14 mouse cellular contexts compared by ENCODE assay signal in genomic region chr5:15512236-15512635, GRCm38 (mm10). TPM values are rescaled to one million over a fixed set of nuclear protein-coding genes. Genes with fewer than 3 reads are reported as not detected.
DNase-seq lines count a peak whose midpoint lies in the region; ATAC-seq and TF ChIP-seq lines count a peak whose summit lies in the region.
"Not testable (repeated sequence)": the region's sequence is repeated elsewhere in the genome, so short reads cannot be mapped to it uniquely, and the experiment has no call there.
"Had no signal": no experiment of that assay in that cellular context is flagged by ENCODE, and none has a peak within 500 bp of the region (broad histone marks: within the 10 kb centered on the region; RNA-seq: fewer than 3 reads in every experiment).

No protein-coding gene starts in this region.

- H3K27me3 ChIP-seq in forebrain, embryonic 11.5 days (ENCODE audit: control insufficient read depth, insufficient read depth, low read length); heart, embryonic 15.5 days; hindbrain, embryonic 14.5 days (ENCODE audit: control insufficient read depth, insufficient read depth, low read length); kidney, embryonic 15.5 days; liver, postnatal 0 days (ENCODE audit: insufficient read depth, low read length); midbrain, embryonic 13.5 days; stomach, embryonic 14.5 days (ENCODE audit: control insufficient read depth, insufficient read depth, low read length): not testable (repeated sequence)

- 69% methylated on average over 3 of the region's 3 CpGs for WGBS in forebrain, embryonic 11.5 days
- WGBS in heart, embryonic 15.5 days, result 51% methylated on average over 3 of the region's 3 CpGs
- WGBS in hindbrain, embryonic 14.5 days, result 70% methylated on average over 3 of the region's 3 CpGs
- 67% methylated on average over 3 of the region's 3 CpGs for WGBS in kidney, embryonic 15.5 days
- WGBS in liver, postnatal 0 days (ENCODE audit: insufficient replicate concordance), result 58% methylated on average over 3 of the region's 3 CpGs
- 67% methylated on average over 3 of the region's 3 CpGs for WGBS in midbrain, embryonic 13.5 days
- WGBS in stomach, embryonic 14.5 days, result 61% methylated on average over 3 of the region's 3 CpGs

- not testable (repeated sequence) for H3K4me1 ChIP-seq in forebrain, embryonic 11.5 days (replicated peaks; ENCODE audit: control insufficient read depth, insufficient read depth, low read length); heart, embryonic 15.5 days (replicated peaks); hindbrain, embryonic 14.5 days (replicated peaks; ENCODE audit: control insufficient read depth, insufficient read depth, low read length); kidney, embryonic 15.5 days; liver, postnatal 0 days (ENCODE audit: insufficient read depth); midbrain, embryonic 13.5 days (replicated peaks); stomach, embryonic 14.5 days (ENCODE audit: control insufficient read depth, insufficient read depth, low read length)

- DNase-seq in forebrain, embryonic 11.5 days (ENCODE audit: low spot score); hindbrain, embryonic 14.5 days (ENCODE audit: low spot score): not testable (repeated sequence)
- peak; percentile 15 for DNase-seq in liver, postnatal 0 days

- TF ChIP-seq EP300 in liver, postnatal 0 days (IDR thresholded peaks at IDR 0.05; ENCODE audit: low read depth), result not testable (repeated sequence)

- not testable (repeated sequence) for H3K27ac ChIP-seq in forebrain, embryonic 11.5 days (ENCODE audit: low read depth, low read length); heart, embryonic 15.5 days; hindbrain, embryonic 14.5 days; kidney, embryonic 15.5 days; liver, postnatal 0 days (ENCODE audit: low read depth); midbrain, embryonic 13.5 days; stomach, embryonic 14.5 days (ENCODE audit: low read length)

- peak; percentile 53 for ATAC-seq in forebrain, embryonic 11.5 days (replicated peaks; ENCODE audit: low FRiP score)
- ATAC-seq in heart, embryonic 15.5 days (replicated peaks; ENCODE audit: insufficient number of reproducible peaks, insufficient read depth, low FRiP score, low read depth), result peak; percentile 51; the same call in 1 of the 2 replicates
- peak; percentile 70; the same call in 1 of the 2 replicates for ATAC-seq in hindbrain, embryonic 14.5 days (ENCODE audit: low FRiP score)
- peak; percentile 74 for ATAC-seq in kidney, embryonic 15.5 days (replicated peaks; ENCODE audit: low FRiP score)
- not testable (repeated sequence) for ATAC-seq in liver, postnatal 0 days
- 0 out of 2 replicates have a peak, but pooled peaks have one; percentile 37 for ATAC-seq in midbrain, embryonic 13.5 days
- ATAC-seq in stomach, embryonic 14.5 days (ENCODE audit: insufficient number of reproducible peaks, insufficient read depth, low FRiP score, low read depth), result peak; percentile 46; the same call in 1 of the 2 replicates

- not testable (repeated sequence) for H3K36me3 ChIP-seq in forebrain, embryonic 11.5 days (ENCODE audit: control insufficient read depth, insufficient read depth, low read length); heart, embryonic 15.5 days; hindbrain, embryonic 14.5 days (replicated peaks; ENCODE audit: control insufficient read depth, insufficient read depth); kidney, embryonic 15.5 days; liver, postnatal 0 days (replicated peaks; ENCODE audit: insufficient read depth, low read length); midbrain, embryonic 13.5 days; stomach, embryonic 14.5 days (ENCODE audit: control insufficient read depth, insufficient read depth, low read length)

- H3K4me2 ChIP-seq in forebrain, embryonic 11.5 days (ENCODE audit: low read depth, low read length, severe bottlenecking); heart, embryonic 15.5 days; hindbrain, embryonic 14.5 days (replicated peaks); kidney, embryonic 15.5 days; liver, postnatal 0 days (ENCODE audit: low read depth, low read length); midbrain, embryonic 13.5 days (replicated peaks); stomach, embryonic 14.5 days (replicated peaks; ENCODE audit: low read depth, low read length): not testable (repeated sequence)

- not testable (repeated sequence) for TF ChIP-seq CTCF in liver, postnatal 0 days (IDR thresholded peaks at IDR 0.05; ENCODE audit: low read depth)

- H3K4me3 ChIP-seq in forebrain, embryonic 11.5 days (ENCODE audit: low read depth, low read length); heart, embryonic 15.5 days; hindbrain, embryonic 14.5 days (replicated peaks; ENCODE audit: low read length); kidney, embryonic 15.5 days (replicated peaks); liver, postnatal 0 days (ENCODE audit: low read depth, low read length); midbrain, embryonic 13.5 days (replicated peaks); stomach, embryonic 14.5 days (ENCODE audit: low read depth, low read length): not testable (repeated sequence)

- H3K9me3 ChIP-seq in forebrain, embryonic 11.5 days (ENCODE audit: control insufficient read depth, low read length), result peaks cover 13% of the 10 kb centered on the region
- H3K9me3 ChIP-seq in heart, embryonic 15.5 days (replicated peaks); liver, postnatal 0 days (ENCODE audit: low read length); stomach, embryonic 14.5 days (ENCODE audit: control insufficient read depth, low read depth, low read length): not testable (repeated sequence)
- H3K9me3 ChIP-seq in hindbrain, embryonic 14.5 days (ENCODE audit: control insufficient read depth, low read length), result peaks cover 35% of the 10 kb centered on the region
- peaks cover 22% of the 10 kb centered on the region for H3K9me3 ChIP-seq in kidney, embryonic 15.5 days (replicated peaks)
- peaks cover 30% of the 10 kb centered on the region for H3K9me3 ChIP-seq in midbrain, embryonic 13.5 days

- H3K9ac ChIP-seq in forebrain, embryonic 11.5 days (ENCODE audit: low read length); heart, embryonic 15.5 days; hindbrain, embryonic 14.5 days; kidney, embryonic 15.5 days; liver, postnatal 0 days (replicated peaks); midbrain, embryonic 13.5 days (replicated peaks); stomach, embryonic 14.5 days (replicated peaks; ENCODE audit: low read depth, low read length): not testable (repeated sequence)

RNA-seq across cellular contexts. Expression of gene Gm21190, which starts 16.8 kb away (rescaled TPM):
- not detected in 2 replicates for polyA plus RNA-seq in forebrain, embryonic 11.5 days (2014; fragmentation: Nextera tagmentation; extraction: Ambion mirVana)
- polyA plus RNA-seq in heart, embryonic 15.5 days (2015; fragmentation: Nextera tagmentation; extraction: Ambion mirVana), result not detected in 2 replicates
- polyA plus RNA-seq in hindbrain, embryonic 14.5 days (2014; fragmentation: Nextera tagmentation; extraction: Ambion mirVana), result not detected in 2 replicates
- polyA plus RNA-seq in kidney, embryonic 15.5 days (2015; fragmentation: Nextera tagmentation; extraction: Ambion mirVana), result not detected in 2 replicates
- polyA plus RNA-seq in liver, postnatal 0 days (2015; fragmentation: Nextera tagmentation; extraction: Ambion mirVana), result not detected in 2 replicates
- polyA plus RNA-seq in midbrain, embryonic 13.5 days (2015; fragmentation: Nextera tagmentation; extraction: Ambion mirVana), result not detected in 2 replicates
- not detected in 2 replicates for polyA plus RNA-seq in stomach, embryonic 14.5 days (2014; fragmentation: Nextera tagmentation; extraction: Ambion mirVana)
- polyA plus RNA-seq: adrenal gland, adult 2 months; forebrain, embryonic 12.5 days; forebrain, embryonic 16.5 days; frontal cortex, adult 2 months; heart, embryonic 11.5 days; hindbrain, embryonic 16.5 days; intestine, embryonic 14.5 days had no signal

RNA-seq across cellular contexts. Expression of gene Gm21149, which starts 35.9 kb away (rescaled TPM):
- polyA plus RNA-seq in forebrain, embryonic 11.5 days (2014; fragmentation: Nextera tagmentation; extraction: Ambion mirVana), result not detected in 2 replicates
- polyA plus RNA-seq in heart, embryonic 15.5 days (2015; fragmentation: Nextera tagmentation; extraction: Ambion mirVana), result 0.15 and 0.21 TPM in 2 replicates
- not detected in 2 replicates for polyA plus RNA-seq in hindbrain, embryonic 14.5 days (2014; fragmentation: Nextera tagmentation; extraction: Ambion mirVana)
- not detected in 2 replicates for polyA plus RNA-seq in kidney, embryonic 15.5 days (2015; fragmentation: Nextera tagmentation; extraction: Ambion mirVana)
- not detected in 2 replicates for polyA plus RNA-seq in liver, postnatal 0 days (2015; fragmentation: Nextera tagmentation; extraction: Ambion mirVana)
- polyA plus RNA-seq in midbrain, embryonic 13.5 days (2015; fragmentation: Nextera tagmentation; extraction: Ambion mirVana), result not detected in 2 replicates
- polyA plus RNA-seq in stomach, embryonic 14.5 days (2014; fragmentation: Nextera tagmentation; extraction: Ambion mirVana), result not detected in 2 replicates
- polyA plus RNA-seq: adrenal gland, adult 2 months; forebrain, embryonic 12.5 days; forebrain, embryonic 16.5 days; frontal cortex, adult 2 months; heart, embryonic 11.5 days; hindbrain, embryonic 16.5 days had no signal
